Mouse (Mus musculus) thymus, postnatal 10 days (tissue): ENCODE results near the gene 1110017D15Rik.

Experiments
- DNase-seq, 2 experiments: peaks; one replicate each; pipeline ENCODE4 v3.0.0; 2021; ENCODE audit warnings: low spot score in 2 of 2

Gene 1110017D15Rik

GRCm38 (mm10) chr4:41513714-41514113, 3.4 kb downstream of the 1110017D15Rik start:
- DNase-seq, result no peak

- DNase-seq, result no peak
These were observed 3.8 kb downstream of the 1110017D15Rik start for GRCm38 (mm10) chr4:41513309-41513708.

DNA sequence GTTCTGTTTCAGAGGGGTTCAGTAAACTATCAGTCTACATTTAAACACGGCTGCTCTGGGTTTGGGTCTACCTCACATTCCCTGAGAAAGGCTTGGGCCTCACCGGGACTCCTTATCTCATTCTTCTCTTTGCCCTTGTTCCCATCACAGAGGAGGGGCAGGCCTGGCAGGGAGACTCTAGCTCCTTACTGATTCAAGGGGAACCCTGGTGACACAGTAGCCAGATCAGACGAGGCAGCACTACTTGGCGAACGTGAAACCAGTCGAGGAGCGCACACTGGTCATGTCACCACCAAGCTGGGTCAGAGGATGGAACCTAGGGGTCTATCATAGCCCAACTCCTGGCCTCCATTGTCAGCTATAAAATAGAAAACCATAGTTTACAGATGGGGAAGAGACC, 9.1 kb downstream of the 1110017D15Rik start:
- DNase-seq, result no peak

GRCm38 (mm10) chr4:41507326-41507924, 9.7 kb downstream of the 1110017D15Rik start:
- no peak for DNase-seq

GRCm38 (mm10) chr4:41506906-41507305, 10.2 kb downstream of the 1110017D15Rik start:
- DNase-seq, result peak; percentile 37 to 61

- DNase-seq, result peak; percentile 20 to 33
These were observed 11.0 kb downstream of the 1110017D15Rik start for GRCm38 (mm10) chr4:41506156-41506555.

DNA sequence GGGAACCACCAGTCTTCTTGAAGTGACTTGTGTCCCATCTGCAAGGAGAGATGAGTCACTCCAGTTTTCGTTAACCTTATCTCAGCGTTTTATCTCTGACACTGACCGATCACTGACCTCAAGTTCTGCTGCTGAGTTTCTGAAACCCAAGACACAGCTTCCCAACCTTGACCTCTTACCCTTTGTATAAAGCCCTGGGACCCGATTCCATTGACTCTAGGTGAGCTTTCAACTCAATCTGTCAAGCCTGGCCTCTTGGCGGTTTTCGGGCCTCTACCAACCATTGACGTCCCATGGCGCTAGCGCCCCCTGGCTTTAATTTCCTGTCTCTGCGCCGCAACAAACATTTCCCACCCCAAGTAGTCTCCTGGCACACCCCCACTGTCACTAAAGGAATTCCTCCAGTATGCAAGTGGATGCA, 12.0 kb downstream of the 1110017D15Rik start:
- no peak for DNase-seq

DNA sequence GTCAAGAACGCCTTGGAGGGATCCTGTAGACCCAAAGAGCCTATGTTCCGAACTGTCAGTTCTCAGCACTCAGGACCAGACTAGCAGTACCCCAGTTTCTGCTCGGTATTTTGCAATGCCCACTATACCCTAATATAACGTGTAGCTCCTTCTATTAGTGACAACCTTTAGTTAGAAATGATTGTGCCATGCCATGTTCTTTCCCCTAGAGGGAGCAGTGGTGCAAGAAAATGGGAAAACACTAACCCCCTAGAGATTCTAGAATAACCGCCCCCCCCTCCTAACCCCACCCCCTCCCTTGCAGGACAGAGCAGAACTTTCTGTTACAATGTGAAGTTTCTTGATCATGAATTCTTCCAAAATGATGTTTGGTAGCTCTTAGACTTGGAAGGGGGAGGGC, 12.8 kb downstream of the 1110017D15Rik start:
- DNase-seq, result no peak

DNA sequence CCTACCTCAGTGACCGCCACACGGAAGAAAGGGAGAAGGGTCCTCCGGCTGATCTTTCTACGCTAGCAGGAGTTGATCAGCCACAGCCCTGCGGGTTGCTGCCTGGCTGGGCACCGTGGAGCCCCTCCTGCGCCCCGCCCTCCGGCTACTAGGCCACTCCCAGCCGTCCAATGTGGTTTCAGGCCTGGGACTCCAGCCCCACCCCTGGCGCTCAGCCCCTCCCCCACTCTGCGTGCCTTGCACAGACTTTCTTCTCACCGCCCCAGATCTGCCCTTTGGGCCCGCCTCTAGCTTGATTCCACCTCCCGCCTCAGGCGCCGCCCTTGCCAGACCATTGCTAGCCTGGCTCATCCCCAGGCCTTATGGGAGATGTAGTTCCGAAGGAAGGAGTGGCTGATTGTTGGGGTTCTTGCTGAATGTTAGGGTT, 14.1 kb downstream of the 1110017D15Rik start, which contains the start of gene AI464131:
Gene AI464131 (minus strand): TSS at position 91 of the 427 bp plus-strand sequence.
- peak; percentile 58 to 59 for DNase-seq

- no peak for DNase-seq
These were observed 14.8 kb downstream of the 1110017D15Rik start for GRCm38 (mm10) chr4:41502171-41502940.

GRCm38 (mm10) chr4:41500787-41501186, 16.3 kb downstream of the 1110017D15Rik start:
- DNase-seq, result no peak

DNA sequence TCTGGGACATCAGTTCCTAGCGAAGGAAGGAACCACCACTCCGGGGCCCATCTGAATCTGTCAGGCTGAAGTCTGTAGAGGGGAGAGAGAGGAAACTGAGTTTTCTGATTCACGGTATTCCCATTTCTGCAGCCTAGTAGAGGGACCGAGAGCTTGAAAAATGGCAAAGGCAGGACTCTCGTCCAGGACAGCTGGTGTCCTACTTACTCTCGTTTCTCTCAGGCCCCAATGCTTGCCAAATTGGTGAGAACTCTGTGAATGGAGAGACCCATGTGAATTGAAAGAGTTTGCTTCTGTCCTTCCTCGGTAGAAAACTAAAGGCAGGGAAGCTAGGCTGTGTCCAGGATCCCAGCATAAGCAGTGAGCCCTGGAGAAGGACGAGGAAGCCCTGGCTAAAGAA, 17.5 kb downstream of the 1110017D15Rik start:
- no peak for DNase-seq

- DNase-seq, result no peak
These were observed 18.2 kb downstream of the 1110017D15Rik start for GRCm38 (mm10) chr4:41498921-41499391.

DNA sequence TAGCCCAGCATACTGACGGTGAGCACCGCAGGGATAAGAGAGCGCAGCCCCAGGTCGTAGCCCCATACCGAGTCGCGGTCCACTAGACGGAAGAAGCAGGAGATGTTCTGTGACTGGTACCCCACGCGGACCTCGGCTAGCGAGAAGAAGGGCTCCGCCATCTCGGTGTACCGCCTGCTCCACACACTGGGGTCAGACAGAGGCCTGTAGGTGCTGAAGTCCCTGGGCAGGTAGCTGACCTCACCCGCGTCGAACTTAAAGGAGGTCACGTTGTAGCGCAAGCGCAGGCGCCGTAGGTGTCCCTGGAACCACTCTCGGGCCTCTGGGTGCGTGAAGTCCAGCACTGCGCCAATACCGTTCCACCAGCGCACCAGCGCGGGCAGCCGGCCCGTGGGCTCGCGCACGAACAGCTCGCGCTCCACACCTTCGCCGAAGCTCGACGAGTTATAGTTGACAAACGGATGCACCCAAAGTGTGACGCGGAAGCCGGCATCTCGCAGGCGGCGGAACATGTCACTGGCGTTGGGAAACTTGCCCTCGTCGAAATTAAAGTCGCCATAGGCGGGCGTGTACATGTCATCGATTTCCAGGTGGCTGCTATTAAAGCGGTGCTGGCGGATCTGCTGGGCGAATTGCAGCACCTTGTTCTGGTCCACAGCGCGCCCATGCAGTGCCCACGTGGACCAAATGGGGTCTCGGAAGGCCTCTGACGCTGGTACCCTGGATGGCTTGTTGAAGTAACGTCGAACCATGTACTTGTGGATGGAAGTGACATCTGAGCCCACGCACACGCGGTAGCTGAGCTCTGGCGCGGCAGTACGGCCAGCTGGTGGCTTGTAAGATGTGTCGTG, 18.9 kb downstream of the 1110017D15Rik start:
- DNase-seq, result no peak

DNA sequence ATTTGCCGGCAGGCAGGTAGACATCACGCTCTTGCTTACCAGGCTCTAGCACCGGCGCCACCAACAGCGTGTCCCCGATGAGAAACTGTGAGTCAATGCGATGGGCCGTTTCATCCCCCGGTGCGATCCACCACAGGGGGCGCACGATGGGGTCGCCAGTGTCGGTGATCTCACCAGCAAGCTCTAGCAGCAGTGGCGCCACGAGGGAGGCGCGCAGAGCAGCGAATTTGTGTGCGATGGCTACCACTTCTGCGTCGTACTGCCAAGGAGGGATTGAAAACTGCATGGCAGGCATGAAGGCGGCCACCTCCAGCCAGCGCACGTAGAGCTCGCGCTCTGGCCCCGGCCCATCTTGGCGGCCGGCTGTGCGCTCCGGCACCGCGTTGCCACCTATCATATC, 19.6 kb downstream of the 1110017D15Rik start:
- peak; percentile 18 to 66 for DNase-seq

GRCm38 (mm10) chr4:41497046-41497445, 20.1 kb downstream of the 1110017D15Rik start:
- no peak for DNase-seq

DNA sequence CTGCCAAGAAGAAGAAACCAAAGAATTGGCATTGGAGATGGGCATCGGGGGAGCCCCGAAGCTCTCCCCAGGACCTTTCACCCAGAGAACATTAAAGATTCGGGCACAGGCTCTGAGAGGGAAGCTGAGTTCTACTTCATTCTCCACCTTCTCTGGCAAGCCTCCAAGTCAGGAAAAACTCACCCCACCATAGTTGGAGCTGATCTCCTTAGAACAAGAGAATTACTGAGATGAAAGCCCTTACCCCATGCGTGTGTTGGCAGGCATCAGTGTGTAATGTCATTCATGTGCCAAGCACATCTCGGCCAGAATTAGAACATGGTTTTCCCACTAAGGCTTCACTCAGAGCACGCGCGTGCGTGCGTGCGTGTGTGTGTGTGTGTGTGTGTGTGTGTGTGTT, 21.3 kb downstream of the 1110017D15Rik start:
- DNase-seq, result no peak

DNA sequence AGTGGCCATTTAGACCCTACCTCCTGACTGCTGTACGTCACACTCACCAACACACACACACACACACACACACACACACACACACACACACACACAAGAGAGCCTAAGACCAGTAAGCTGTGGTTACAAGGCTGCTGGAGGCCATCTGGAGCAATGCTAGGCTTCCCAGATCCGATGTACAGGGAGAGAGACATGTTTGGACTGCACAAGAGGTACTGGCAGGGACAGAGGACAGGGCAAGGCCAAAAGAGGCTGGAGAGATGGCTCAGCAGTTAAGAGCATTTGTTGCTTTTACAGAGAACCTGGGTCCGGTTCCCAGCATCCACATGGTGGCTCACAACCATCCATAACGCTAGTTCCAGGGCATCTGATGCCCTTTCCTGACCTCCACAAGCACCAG, 22.1 kb downstream of the 1110017D15Rik start:
- no peak for DNase-seq

GRCm38 (mm10) chr4:41494378-41494777, 22.8 kb downstream of the 1110017D15Rik start:
- no peak for DNase-seq

- no peak for DNase-seq
These were observed 23.5 kb downstream of the 1110017D15Rik start for GRCm38 (mm10) chr4:41493464-41494116.

DNA sequence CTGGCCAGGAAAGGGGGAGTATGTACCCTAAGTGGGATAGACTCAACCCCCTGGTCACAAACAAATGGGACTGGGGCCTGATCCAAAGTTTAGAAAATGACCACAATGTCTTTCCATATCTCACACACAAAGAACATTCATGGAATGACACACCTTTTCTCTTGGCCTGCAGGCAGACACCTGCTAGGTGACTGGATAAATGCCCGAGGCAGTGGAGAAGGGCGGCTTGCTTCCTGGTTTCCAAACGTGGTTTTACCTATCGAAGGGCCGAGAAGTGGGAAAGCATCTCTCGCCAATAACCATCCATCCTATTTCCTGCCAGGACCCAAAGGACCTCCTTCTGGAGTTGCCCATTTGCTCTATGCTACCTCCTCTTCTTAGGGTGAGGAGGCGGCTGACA, 24.2 kb downstream of the 1110017D15Rik start:
- DNase-seq, result no peak

- no peak for DNase-seq
These were observed 35.5 kb downstream of the 1110017D15Rik start for GRCm38 (mm10) chr4:41481601-41482017.
